Mouse (Mus musculus) lung, adult 2 months (tissue): ENCODE results near the gene Mettl14.

Experiments used
- CTCF ChIP-seq: fragments of 200-500 bp; IDR thresholded peaks from 2 replicates; pipeline ENCODE4 v1.5.1; 2011; ENCODE audit warnings: mild to moderate bottlenecking, low read length, control low read depth; ENCODE audit not compliant: insufficient read depth
- POLR2A ChIP-seq: fragments of 200-500 bp; IDR thresholded peaks from 2 replicates; pipeline ENCODE4 v1.6.1; 2011; ENCODE audit warnings: low read depth, mild to moderate bottlenecking, control low read depth, low read length, borderline replicate concordance; ENCODE audit errors: extremely low read depth

- no peak for TF ChIP-seq CTCF
- no peak for TF ChIP-seq POLR2A
Measured at GRCm38 (mm10) chr3:123433362-123433761, 47.5 kb upstream of the Mettl14 start.
